9 mouse cellular contexts compared by ENCODE assay signal in genomic region chr15:24566981-24567380, GRCm38 (mm10).
A peak's percentile ranks its signal among the peaks of the same experiment; 100 is the strongest.
DNase-seq lines count a peak whose midpoint lies in the region; ATAC-seq lines count a peak whose summit lies in the region.
"Had no signal": no experiment of that assay in that cellular context is flagged by ENCODE, and none has a peak within 500 bp of the region (broad histone marks: within the 10 kb centered on the region; RNA-seq: fewer than 3 reads in every experiment).

No protein-coding gene starts in this region.

- intact Hi-C loops in left cerebral cortex, postnatal 4 days (cut with DNase I), result no loop called here

- H3K4me1 ChIP-seq in intestine, embryonic 15.5 days (replicated peaks), result no peaks in the 10 kb centered on the region
- no peaks in the 10 kb centered on the region for H3K4me1 ChIP-seq in heart, embryonic 11.5 days (ENCODE audit: control insufficient read depth, insufficient read depth, low read length)

- no peak overlapping the region for H3K4me2 ChIP-seq in intestine, embryonic 15.5 days (replicated peaks)
- H3K4me2 ChIP-seq in heart, embryonic 11.5 days, result no peak overlapping the region

- H3K9me3 ChIP-seq in intestine, embryonic 15.5 days, result no peaks in the 10 kb centered on the region
- H3K9me3 ChIP-seq in heart, embryonic 11.5 days (replicated peaks; ENCODE audit: control insufficient read depth, low read length), result no peaks in the 10 kb centered on the region

- no peak overlapping the region for H3K27ac ChIP-seq in intestine, embryonic 15.5 days
- H3K27ac ChIP-seq in heart, embryonic 11.5 days (ENCODE audit: low read depth, low read length), result no peak overlapping the region

- ATAC-seq in intestine, embryonic 15.5 days, result no peak
- no peak for ATAC-seq in heart, embryonic 11.5 days (replicated peaks; ENCODE audit: insufficient number of reproducible peaks, low FRiP score, low TSS enrichment)

- 63% methylated on average over 3 of the region's 3 CpGs for WGBS in intestine, embryonic 15.5 days
- 64% methylated on average over 3 of the region's 3 CpGs for WGBS in heart, embryonic 11.5 days (ENCODE audit: insufficient replicate concordance)

- H3K4me3 ChIP-seq in intestine, embryonic 15.5 days (replicated peaks), result no peak overlapping the region
- no peak overlapping the region for H3K4me3 ChIP-seq in heart, embryonic 11.5 days (ENCODE audit: low read depth, low read length)

- no peaks in the 10 kb centered on the region for H3K36me3 ChIP-seq in intestine, embryonic 15.5 days
- H3K36me3 ChIP-seq in heart, embryonic 11.5 days (ENCODE audit: control insufficient read depth, insufficient read depth, low read length), result no peaks in the 10 kb centered on the region

- H3K9ac ChIP-seq in intestine, embryonic 15.5 days, result no peak overlapping the region
- no peak overlapping the region for H3K9ac ChIP-seq in heart, embryonic 11.5 days (ENCODE audit: low read depth, low read length)

- DNase-seq in embryo, embryonic 11.5 days (ENCODE audit: low read depth, low spot score), result peak; percentile 32
- DNase-seq in frontal cortex, postnatal 36 days (ENCODE audit: low spot score in 2 of 2), result peak; percentile 26 to 44
- peak; percentile 10 for DNase-seq in left cerebral cortex, postnatal 4 days
- DNase-seq in right cerebral cortex, adult 2 months (ENCODE audit: low spot score in 2 of 2), result peak; percentile 18 to 25
- no peak for DNase-seq in gastrocnemius, postnatal 4 days (ENCODE audit: low spot score in 2 of 2)
- DNase-seq: lung, postnatal 4 days; thymus, postnatal 4 days had no signal

- H3K27me3 ChIP-seq in intestine, embryonic 15.5 days (replicated peaks), result no peaks in the 10 kb centered on the region
- H3K27me3 ChIP-seq in heart, embryonic 11.5 days (ENCODE audit: control insufficient read depth, insufficient read depth, low read length), result no peaks in the 10 kb centered on the region

Comparison
In these comparisons a context has a peak if more than half of its experiments do, and no peak if none do; other contexts are left out.
1. DNase-seq: peak in embryo, embryonic 11.5 days (single experiment), frontal cortex, postnatal 36 days (2 of 2), left cerebral cortex, postnatal 4 days (single experiment) and right cerebral cortex, adult 2 months (2 of 2); none in gastrocnemius, postnatal 4 days (0 of 2).